Mouse (Mus musculus): ENCODE results near the gene Rnase13. TPM values are rescaled to one million over a fixed set of nuclear protein-coding genes. Genes with fewer than 3 reads are reported as not detected.
"Not testable (repeated sequence)": the region's sequence is repeated elsewhere in the genome, so short reads cannot be mapped to it uniquely, and the experiment has no call there.

Rnase13 gene
- polyA plus RNA-seq, 1 experiment from 2014 or later = not detected

DNA sequence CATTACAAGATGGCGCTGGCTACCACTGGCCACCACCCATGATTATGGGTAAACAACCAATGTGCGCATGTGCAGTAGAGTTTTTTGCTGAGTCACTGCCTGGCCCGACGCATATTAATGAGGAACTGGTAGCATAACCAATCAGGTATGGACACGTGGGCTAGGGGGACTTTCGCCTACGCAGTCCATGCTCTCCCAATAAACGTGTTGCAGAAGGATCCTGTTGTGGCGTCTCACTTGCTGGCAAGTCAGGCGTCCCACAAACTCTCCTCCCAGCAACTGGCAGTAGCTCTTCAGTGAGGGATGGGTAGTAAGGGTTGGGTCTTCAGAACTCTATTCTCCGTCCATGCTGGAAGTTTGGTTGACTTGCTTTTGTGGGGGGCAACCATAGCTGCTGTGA is 4.4 kb upstream of the Rnase13 start:
- H3K36me3 ChIP-seq (replicated peaks); DNase-seq (ENCODE audit: extremely low spot score, low spot score); H3K4me1 ChIP-seq; H3K27me3 ChIP-seq (ENCODE audit: poor library complexity, severe bottlenecking); H3K4me3 ChIP-seq; H3K27ac ChIP-seq; H3K9me3 ChIP-seq: not testable (repeated sequence)
- WGBS = 93% methylated on average over 11 of the region's 11 CpGs

DNA sequence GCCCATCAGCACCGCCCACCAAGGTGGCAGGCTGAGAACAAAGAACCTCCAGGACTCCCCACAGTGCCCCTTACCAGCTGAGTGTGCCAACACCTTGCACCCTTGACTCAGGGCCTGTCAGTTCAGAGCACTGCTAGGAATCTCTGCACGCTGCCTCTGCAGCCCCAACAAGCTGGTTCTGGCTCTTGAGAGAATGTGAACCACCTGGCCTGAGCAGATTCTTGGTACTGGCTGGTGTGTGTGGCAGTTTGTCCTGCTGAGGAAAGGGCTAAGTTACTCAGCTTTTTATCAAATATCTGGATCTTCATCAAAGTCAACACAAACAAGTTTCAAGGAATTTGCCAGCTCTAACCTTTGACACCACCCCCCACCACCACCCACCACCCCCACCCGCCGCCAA is 919 bp upstream of the Rnase13 start:
- Histone ChIP-seq H3K4me1 (no peaks in the 10 kb centered on the region), H3K4me3 (no peak overlapping the region), H3K9me3 (no peaks in the 10 kb centered on the region), H3K27me3 (ENCODE audit: poor library complexity, severe bottlenecking) (no peaks in the 10 kb centered on the region), H3K36me3 (replicated peaks) (no peaks in the 10 kb centered on the region), H3K27ac (no peak overlapping the region)
- WGBS = 82% methylated on average over 4 of the region's 4 CpGs
- no peak for DNase-seq (ENCODE audit: extremely low spot score, low spot score)

DNA sequence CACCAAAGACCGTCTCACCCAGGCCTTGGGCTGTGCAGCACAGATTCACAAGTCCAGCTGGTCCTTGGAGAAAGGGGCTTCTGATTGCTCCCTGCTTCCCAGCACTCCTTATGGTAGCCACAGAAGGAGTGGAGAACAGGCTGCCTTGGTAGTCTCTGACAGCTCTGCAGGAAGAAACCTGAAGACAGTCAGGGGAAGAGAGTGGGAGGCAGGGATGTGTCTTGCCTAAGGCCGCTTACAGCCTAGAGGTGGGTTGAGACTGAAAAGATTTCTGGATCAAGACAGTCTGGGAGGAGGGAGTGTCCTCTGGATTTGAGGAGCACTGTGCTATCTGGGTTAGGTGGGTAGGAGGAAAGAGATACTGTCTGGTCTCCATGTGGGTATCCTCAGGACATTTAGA is 337 bp upstream of the Rnase13 start:
- DNase-seq (ENCODE audit: extremely low spot score, low spot score) = no peak
- WGBS = 83% methylated on average over 2 of the region's 2 CpGs
- no peaks in the 10 kb centered on the region for H3K27me3 ChIP-seq (ENCODE audit: poor library complexity, severe bottlenecking)

DNA sequence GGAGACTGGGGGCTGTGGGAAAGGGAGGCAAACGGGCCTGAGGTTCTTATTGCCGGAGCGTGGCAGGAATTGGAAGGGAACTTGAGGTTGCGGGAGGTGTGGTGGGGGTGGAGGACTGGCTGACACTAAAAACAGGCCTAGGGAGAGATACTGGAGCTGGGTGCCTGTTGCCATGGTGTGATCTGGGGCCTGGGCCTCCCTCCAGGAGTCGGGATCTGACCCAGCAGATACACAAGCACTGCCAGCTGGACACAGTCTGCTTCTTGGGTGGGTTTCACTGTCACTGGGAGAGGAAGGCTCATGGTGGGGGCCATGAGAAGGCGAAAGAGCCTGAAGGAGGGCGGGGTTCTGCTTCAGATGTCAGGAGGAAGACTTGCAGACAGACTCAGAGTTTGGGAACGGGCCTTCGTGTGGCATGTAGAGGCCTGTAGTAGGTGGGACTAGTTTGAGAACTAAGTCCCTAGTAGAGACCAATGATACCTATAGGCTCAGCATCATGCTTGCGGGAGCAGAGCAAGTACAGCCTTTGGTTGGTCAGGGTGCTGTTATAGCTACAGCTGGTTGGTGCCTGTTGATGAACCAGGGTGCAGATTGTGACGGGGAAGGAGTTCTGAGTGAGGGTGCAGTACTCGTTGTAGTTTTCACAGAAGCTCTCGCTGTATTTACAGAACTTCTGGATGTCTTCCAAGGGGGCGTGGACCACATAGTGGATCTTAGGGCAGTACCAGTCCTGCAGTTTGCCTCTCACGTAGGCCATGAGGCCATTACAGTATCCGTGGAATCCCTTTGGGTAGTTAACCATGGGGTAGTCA is 608 bp downstream of the Rnase13 start:
- Histone ChIP-seq H3K9me3 (no peaks in the 10 kb centered on the region), H3K27ac (no peak overlapping the region), H3K27me3 (ENCODE audit: poor library complexity, severe bottlenecking) (no peaks in the 10 kb centered on the region), H3K36me3 (replicated peaks) (no peaks in the 10 kb centered on the region), H3K4me1 (no peaks in the 10 kb centered on the region), H3K4me3 (no peak overlapping the region)
- DNase-seq (ENCODE audit: extremely low spot score, low spot score) = no peak
- WGBS = 90% methylated on average over 16 of the region's 16 CpGs

More for the DNA sequence above, 337 bp upstream of the Rnase13 start:
- Histone ChIP-seq H3K4me3 (no peak overlapping the region), H3K9me3 (no peaks in the 10 kb centered on the region), H3K36me3 (replicated peaks) (no peaks in the 10 kb centered on the region), H3K4me1 (no peaks in the 10 kb centered on the region), H3K27ac (no peak overlapping the region)

DNA sequence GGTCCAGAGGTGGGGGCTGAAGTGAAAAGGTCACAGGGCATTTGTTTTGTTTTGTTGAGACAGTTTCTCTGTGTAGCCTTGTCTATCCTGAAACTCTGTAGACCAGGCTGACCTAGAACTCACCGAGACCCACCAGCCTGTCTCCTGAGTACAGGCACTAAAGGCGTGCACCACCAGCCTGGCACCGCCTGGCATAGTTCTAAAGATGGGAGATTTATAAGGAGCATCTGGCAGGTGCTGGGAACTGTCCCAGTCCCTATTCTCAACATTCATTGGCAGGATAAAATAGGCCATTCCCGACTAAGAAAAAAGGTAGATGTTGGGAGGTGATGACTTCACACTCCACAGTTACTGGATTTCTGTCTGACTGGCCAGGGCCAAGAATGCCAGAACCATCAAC is 3.6 kb downstream of the Rnase13 start:
- H3K27ac ChIP-seq = no peak overlapping the region
- H3K27me3 ChIP-seq (ENCODE audit: poor library complexity, severe bottlenecking) = peaks cover 16% of the 10 kb centered on the region
- H3K36me3 ChIP-seq (replicated peaks) = no peaks in the 10 kb centered on the region
- no peak for DNase-seq (ENCODE audit: extremely low spot score, low spot score)
- 90% methylated on average over 4 of the region's 4 CpGs for WGBS
- no peak overlapping the region for H3K4me3 ChIP-seq
- H3K9me3 ChIP-seq = no peaks in the 10 kb centered on the region
- H3K4me1 ChIP-seq = peaks cover 9% of the 10 kb centered on the region

DNA sequence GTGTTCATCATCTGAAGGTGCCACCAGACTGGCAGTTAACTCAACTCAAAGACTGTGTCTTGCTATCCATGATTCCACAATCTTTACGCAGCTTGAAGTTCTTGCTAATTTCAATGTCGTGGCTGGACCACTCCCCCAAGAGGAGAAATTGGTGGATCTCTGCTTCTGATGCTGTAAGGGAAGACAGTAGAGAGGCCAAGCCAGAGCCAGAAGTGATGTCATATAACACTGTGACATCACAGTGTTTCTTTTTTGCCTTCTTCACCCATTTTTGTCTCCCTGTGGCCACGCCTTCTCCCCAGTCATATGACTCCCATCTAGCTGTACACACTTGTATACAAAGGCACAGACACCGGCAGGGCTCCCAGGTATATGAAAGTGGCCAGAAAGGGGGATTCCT is 4.4 kb downstream of the Rnase13 start, which contains the start of gene Tppp2:
Gene Tppp2, plus strand, starts transcription at position 301 of the 400 bp plus-strand sequence.
- DNase-seq (ENCODE audit: extremely low spot score, low spot score) = no peak
- Histone ChIP-seq H3K4me3 (no peak within 1 kb of the TSS), H3K4me1 (peaks cover 18% of the 10 kb centered on the region), H3K9me3 (no peaks in the 10 kb centered on the region), H3K36me3 (replicated peaks) (no peaks in the 10 kb centered on the region), H3K27me3 (ENCODE audit: poor library complexity, severe bottlenecking) (peaks cover 24% of the 10 kb centered on the region), H3K27ac (no peak within 1 kb of the TSS)
- WGBS = 94% methylated on average over 4 of the region's 4 CpGs

DNA sequence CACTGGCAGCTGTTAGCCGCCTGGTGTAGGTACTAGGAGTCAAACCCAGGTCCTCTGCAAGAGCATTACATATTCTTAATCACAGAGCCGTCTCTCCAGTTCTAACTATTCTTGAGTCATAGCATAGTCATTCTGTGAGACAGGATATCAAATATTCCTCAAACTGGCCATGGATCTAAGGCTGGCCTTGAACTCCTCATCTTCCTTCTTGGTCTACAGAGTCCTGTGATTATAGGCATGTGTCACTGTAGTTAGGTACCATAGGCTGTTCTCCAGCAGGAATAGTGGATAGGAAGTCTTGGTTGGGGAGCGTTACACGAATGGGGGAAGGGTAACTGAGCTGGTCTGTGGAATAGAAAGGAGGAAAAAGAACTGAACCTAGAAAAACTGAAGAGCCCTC is 6.0 kb downstream of the Rnase13 start:
- WGBS = 90% methylated on average over 4 of the region's 4 CpGs
- no peaks in the 10 kb centered on the region for H3K36me3 ChIP-seq (replicated peaks)
- H3K9me3 ChIP-seq = no peaks in the 10 kb centered on the region
- H3K4me3 ChIP-seq = no peak overlapping the region
- no peak overlapping the region for H3K27ac ChIP-seq
- H3K4me1 ChIP-seq = peaks cover 26% of the 10 kb centered on the region
- H3K27me3 ChIP-seq (ENCODE audit: poor library complexity, severe bottlenecking) = peaks cover 40% of the 10 kb centered on the region
- DNase-seq (ENCODE audit: extremely low spot score, low spot score) = no peak

DNA sequence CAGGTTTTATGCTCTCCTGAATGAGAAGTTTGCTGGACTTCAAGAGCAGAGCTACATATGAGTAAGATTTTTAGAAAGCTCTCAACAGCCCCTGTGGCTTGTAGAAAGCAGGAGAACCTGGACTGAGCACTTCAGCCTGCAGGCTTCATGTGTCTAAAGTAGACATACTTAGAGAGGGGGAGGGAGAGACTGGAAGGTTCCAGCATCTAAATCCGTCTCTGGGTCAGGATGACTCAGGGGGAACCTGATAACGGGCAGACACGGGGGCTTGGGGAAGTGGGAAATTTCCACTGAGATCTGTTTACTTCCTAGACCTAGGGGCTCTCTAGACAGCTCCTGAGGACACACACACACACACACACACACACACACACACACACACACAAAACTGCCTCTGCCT is 7.5 kb downstream of the Rnase13 start:
- H3K9me3 ChIP-seq = no peaks in the 10 kb centered on the region
- peaks cover 26% of the 10 kb centered on the region for H3K4me1 ChIP-seq
- WGBS = 46% methylated on average over 3 of the region's 3 CpGs
- H3K4me3 ChIP-seq = no peak overlapping the region
- no peaks in the 10 kb centered on the region for H3K36me3 ChIP-seq (replicated peaks)
- no peak overlapping the region for H3K27ac ChIP-seq
- H3K27me3 ChIP-seq (ENCODE audit: poor library complexity, severe bottlenecking) = peaks cover 48% of the 10 kb centered on the region
- DNase-seq (ENCODE audit: extremely low spot score, low spot score) = no peak

DNA sequence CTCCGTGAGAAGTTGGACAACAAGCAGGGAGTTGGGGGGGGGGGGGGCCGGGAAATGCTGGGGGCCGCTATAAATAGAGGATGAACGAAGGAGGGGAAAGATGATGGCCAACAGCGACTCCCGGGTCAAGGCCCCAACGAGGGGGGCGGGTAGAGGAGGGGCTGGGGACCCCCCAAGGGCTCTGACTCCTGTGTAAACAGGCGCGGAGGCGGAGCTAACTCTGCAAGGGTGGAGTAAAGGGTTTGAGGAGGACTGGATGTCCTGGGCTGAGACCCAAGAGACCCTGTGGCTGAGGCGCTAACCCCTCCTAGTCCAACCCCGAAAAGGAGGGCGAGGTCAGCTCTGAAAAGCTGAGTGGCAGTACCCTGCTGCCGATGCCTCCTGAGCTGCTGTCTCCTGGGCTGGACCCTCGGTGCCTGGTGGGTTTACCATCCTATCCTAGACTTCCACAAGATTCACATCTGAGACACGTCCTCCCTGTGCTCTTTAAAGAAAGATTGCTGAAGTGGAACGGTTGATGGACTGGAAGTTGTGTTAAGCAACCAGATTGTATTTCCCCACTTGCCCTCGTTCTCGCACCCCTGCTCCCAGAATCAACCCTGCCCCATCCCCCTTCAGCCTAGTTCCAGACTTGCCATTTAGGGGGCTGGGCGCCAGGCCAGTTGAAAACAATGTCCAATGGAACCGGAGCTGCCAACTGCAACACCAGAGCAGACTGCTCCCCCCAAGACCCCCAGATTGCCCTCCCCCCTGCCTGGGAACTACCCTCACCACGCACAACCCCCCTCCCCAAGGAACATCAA is 8.4 kb downstream of the Rnase13 start, which contains the start of gene Ndrg2:
Gene Ndrg2, minus strand, starts transcription at position 199 of the 803 bp plus-strand sequence.
- WGBS = 2% methylated on average over 21 of the region's 23 CpGs
- H3K9me3 ChIP-seq = no peaks in the 10 kb centered on the region
- peaks cover 26% of the 10 kb centered on the region for H3K4me1 ChIP-seq
- peaks cover 48% of the 10 kb centered on the region for H3K27me3 ChIP-seq (ENCODE audit: poor library complexity, severe bottlenecking)
- peak; percentile 42 for DNase-seq (ENCODE audit: extremely low spot score, low spot score)
- H3K4me3 ChIP-seq = peak within 1 kb of the TSS; percentile 63
- H3K27ac ChIP-seq = peak within 1 kb of the TSS; percentile 73
- no peaks in the 10 kb centered on the region for H3K36me3 ChIP-seq (replicated peaks)

DNA sequence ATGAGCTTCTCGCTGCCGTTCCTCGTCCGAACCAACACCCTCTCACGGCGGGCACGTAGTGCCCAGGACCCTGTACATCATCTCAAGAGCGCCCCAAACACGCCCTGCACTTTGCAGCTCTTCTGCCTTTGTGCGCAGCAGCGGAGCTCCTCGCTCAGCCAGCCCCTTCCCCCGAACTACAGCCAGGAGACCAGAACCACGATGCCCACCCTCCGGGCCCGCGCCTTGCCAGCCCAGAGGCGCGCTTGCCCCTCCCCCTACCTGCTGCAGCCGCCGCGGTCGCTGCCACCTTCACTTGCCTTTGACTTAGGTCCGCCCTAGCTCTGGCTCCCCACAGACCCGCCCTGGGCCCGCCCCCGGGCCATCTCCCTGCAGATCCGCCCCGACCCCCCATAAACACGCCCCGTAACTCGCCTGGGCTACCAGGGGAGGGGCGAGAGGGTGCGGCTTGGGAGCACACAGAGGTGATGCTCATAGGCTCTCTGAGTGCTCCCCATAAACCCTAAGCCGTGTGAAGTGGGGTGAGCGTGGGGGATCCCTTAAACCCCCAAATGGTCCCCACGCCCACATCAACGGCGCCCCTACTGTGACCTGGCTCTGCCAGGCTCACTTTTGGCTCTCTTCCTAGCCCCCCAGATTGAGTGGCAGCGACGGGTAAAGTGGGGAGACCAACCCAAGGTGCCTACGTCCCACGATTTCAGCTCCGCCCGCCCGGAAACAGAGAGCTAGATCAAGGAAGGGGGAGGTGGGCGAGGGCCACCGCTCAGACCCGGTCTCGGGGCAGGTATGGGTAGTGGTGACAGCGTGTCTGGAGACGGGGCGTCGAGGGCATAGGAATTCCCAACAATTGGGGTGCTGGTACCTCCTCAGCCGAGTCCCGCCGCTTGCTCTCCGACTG is 9.3 kb downstream of the Rnase13 start:
- H3K36me3 ChIP-seq (replicated peaks) = no peaks in the 10 kb centered on the region
- H3K4me3 ChIP-seq = peak overlapping the region; percentile 63
- H3K9me3 ChIP-seq = no peaks in the 10 kb centered on the region
- 1% methylated on average over 58 of the region's 58 CpGs for WGBS
- H3K27me3 ChIP-seq (ENCODE audit: poor library complexity, severe bottlenecking) = peaks cover 48% of the 10 kb centered on the region
- DNase-seq (ENCODE audit: extremely low spot score, low spot score) = peak; percentile 44
- peaks cover 26% of the 10 kb centered on the region for H3K4me1 ChIP-seq
- H3K27ac ChIP-seq = peak overlapping the region; percentile 73

DNA sequence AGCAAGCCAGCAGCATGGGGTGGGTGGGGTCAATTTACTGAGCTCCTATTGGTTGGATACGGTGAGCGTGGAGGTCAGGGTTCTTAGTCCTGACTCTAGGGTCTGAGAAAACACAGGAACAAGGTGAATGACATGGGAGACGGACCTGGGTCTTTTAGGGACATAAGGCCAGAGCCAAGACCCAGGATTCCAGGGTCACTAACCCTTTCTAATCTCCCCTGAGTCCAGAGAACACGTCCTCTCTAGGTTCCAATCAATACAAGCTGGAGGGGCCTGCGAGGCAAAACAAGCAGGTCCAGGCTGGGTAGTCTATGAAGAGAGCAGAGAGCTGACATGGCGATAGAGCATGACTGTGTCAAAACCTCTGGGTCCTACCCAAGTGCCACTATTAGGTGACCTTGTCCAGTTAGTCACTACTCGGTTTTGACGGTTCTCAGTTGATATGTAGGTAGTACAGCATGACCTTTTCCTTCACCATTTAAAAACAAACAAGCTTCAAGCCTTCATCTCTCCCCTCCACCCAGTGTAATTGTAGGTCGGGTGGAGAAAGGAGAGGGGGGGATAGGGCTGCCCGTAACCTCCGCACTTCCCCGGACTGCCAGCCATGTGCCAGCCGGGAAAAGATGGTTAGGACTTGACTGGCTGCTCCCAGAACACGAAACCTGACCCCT is 10.0 kb downstream of the Rnase13 start:
- H3K9me3 ChIP-seq = no peaks in the 10 kb centered on the region
- peaks cover 48% of the 10 kb centered on the region for H3K27me3 ChIP-seq (ENCODE audit: poor library complexity, severe bottlenecking)
- peak overlapping the region; percentile 73 for H3K27ac ChIP-seq
- H3K4me3 ChIP-seq = peak overlapping the region; percentile 63
- no peak for DNase-seq (ENCODE audit: extremely low spot score, low spot score)
- no peaks in the 10 kb centered on the region for H3K36me3 ChIP-seq (replicated peaks)
- peaks cover 26% of the 10 kb centered on the region for H3K4me1 ChIP-seq
- WGBS = 8% methylated on average over 14 of the region's 14 CpGs

DNA sequence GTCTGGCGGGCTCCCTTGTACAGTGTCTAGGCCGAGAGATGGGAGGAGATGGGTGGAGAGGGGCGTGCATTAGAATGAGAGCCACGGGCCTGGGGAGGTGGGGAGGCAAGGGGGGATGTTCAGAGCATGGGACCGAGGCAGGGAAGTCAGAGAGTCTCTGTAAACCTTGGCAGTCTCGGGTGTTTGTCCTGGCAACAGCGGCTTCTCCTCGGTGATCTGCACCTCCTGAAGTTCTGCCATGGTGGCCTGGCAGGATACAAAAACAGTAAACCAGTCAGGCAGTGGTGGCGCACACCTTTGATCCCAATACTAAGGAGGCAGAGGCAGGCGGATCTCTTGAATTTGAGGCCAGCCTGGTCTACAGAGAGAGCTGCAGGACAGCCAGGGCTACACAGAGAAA is 11.3 kb downstream of the Rnase13 start:
- H3K9me3 ChIP-seq = no peaks in the 10 kb centered on the region
- H3K4me3 ChIP-seq = no peak overlapping the region
- H3K27ac ChIP-seq = no peak overlapping the region
- peaks cover 34% of the 10 kb centered on the region for H3K4me1 ChIP-seq
- no peak for DNase-seq (ENCODE audit: extremely low spot score, low spot score)
- H3K27me3 ChIP-seq (ENCODE audit: poor library complexity, severe bottlenecking) = peaks cover 48% of the 10 kb centered on the region
- 92% methylated on average over 10 of the region's 10 CpGs for WGBS
- H3K36me3 ChIP-seq (replicated peaks) = no peaks in the 10 kb centered on the region

Measured in forebrain, embryonic 10.5 days (tissue).